Mouse (Mus musculus) intestine, embryonic 16.5 days (tissue): ENCODE data around the gene Mypn. TPM values are rescaled to one million over a fixed set of nuclear protein-coding genes. Genes with fewer than 3 reads are reported as not detected.
A peak's percentile ranks its signal among the peaks of the same experiment; 100 is the strongest.

Source experiments
- ATAC-seq: fragments of 200-750 bp; cut with Nextera tagmentation; 2 replicates; pipeline ENCODE4 v1.8.0; 2017; ENCODE audit warnings: moderate TSS enrichment, moderate library complexity
- H3K27ac ChIP-seq: fragments of 300-500 bp; sonication (generic); 2 replicates; pipeline ENCODE4 v1.5.1; 2014; ENCODE audit warnings: mild to moderate bottlenecking, low read length
- H3K27me3 ChIP-seq: fragments of 300-500 bp; sonication (generic); replicated peaks from 2 replicates; pipeline ENCODE4 v1.6.1; 2014; ENCODE audit warnings: low read length, control low read depth, mixed read lengths; ENCODE audit not compliant: control insufficient read depth, insufficient read depth
- H3K36me3 ChIP-seq: fragments of 300-500 bp; sonication (generic); 2 replicates; pipeline ENCODE4 v1.6.1; 2014; ENCODE audit warnings: low read length, control low read depth; ENCODE audit not compliant: control insufficient read depth, insufficient read depth
- H3K4me1 ChIP-seq: fragments of 300-500 bp; sonication (generic); 2 replicates; pipeline ENCODE4 v1.6.1; 2014; ENCODE audit warnings: low read length, control low read depth, mixed read lengths; ENCODE audit not compliant: control insufficient read depth, insufficient read depth
- H3K4me2 ChIP-seq: fragments of 300-500 bp; sonication (generic); 2 replicates; pipeline ENCODE4 v1.6.1; 2014; ENCODE audit warnings: low read depth, low read length, control low read depth
- H3K4me3 ChIP-seq: fragments of 300-500 bp; sonication (generic); 2 replicates; pipeline ENCODE4 v1.5.1; 2014; ENCODE audit warnings: mild to moderate bottlenecking, low read length
- H3K9ac ChIP-seq: fragments of 300-500 bp; sonication (generic); 2 replicates; pipeline ENCODE4 v1.6.1; 2014; ENCODE audit warnings: low read depth, low read length
- H3K9me3 ChIP-seq: fragments of 300-500 bp; sonication (generic); 2 replicates; pipeline ENCODE4 v1.6.1; 2016; ENCODE audit warnings: low read length, control low read depth; ENCODE audit not compliant: control insufficient read depth
- WGBS: fragments of 180-500 bp; shearing (Covaris S2); extraction: QIAGEN DNeasy Blood & Tissue Kit; methylation state at CpG from one replicate; pipeline ENCODE4 v1.1.7; 2014; 5-methylcytosine and 5-hydroxymethylcytosine counted together
- polyA plus RNA-seq: library from polyadenylated mRNA; unstranded; fragments of >200 nt; fragmentation: Nextera tagmentation; extraction: Ambion mirVana; gene quantifications from 2 replicates; pipeline ENCODE4 v1.2.1, GENCODE M21; 2015

Gene Mypn
- polyA plus RNA-seq: not detected in 2 replicates

GRCm38 (mm10) chr10:63203728-63204127, at the start of gene Mypn:
Mypn (minus strand) TSS chr10:63203952.
- H3K9me3 ChIP-seq: no peaks in the 10 kb centered on the region
- no peaks in the 10 kb centered on the region for H3K36me3 ChIP-seq
- WGBS: 86% methylated on average over 15 of the region's 15 CpGs
- no peak for ATAC-seq
- H3K27me3 ChIP-seq: no peaks in the 10 kb centered on the region
- no peak within 1 kb of the TSS for H3K4me3 ChIP-seq
- no peak within 1 kb of the TSS for H3K27ac ChIP-seq
- H3K4me2 ChIP-seq: no peak within 1 kb of the TSS
- H3K4me1 ChIP-seq: no peaks in the 10 kb centered on the region
- H3K9ac ChIP-seq: no peak within 1 kb of the TSS

DNA sequence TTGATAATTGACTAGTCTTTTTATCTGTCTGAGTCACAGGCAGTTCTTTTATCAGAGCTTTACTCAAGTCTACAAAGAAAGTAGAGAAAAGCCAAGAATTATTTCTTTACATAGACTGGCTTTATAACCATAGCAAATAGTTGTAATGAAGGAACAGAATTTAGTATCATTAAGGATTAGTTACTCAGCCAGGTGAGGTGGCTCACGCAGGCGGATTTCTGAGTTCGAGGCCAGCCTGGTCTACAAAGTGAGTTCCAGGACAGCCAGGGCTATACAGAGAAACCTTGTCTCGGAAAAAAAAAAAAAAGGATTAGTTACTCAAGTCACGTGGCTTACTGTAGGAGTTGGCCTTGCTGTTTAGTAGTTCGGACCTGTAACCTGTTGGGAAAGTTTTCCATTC, 44.7 kb upstream of the Mypn start:
- 87% methylated on average over 6 of the region's 6 CpGs for WGBS
- H3K27ac ChIP-seq: no peak overlapping the region
- ATAC-seq: no peak

GRCm38 (mm10) chr10:63247457-63247856, 43.7 kb upstream of the Mypn start:
- no peaks in the 10 kb centered on the region for H3K27me3 ChIP-seq
- no peaks in the 10 kb centered on the region for H3K9me3 ChIP-seq
- H3K9ac ChIP-seq: no peak overlapping the region
- H3K36me3 ChIP-seq: no peaks in the 10 kb centered on the region
- no peak overlapping the region for H3K27ac ChIP-seq
- 71% methylated on average over 7 of the region's 7 CpGs for WGBS
- no peak overlapping the region for H3K4me3 ChIP-seq
- no peak for ATAC-seq
- peaks cover 4% of the 10 kb centered on the region; the same call in 1 of the 2 replicates for H3K4me1 ChIP-seq
- H3K4me2 ChIP-seq: no peak overlapping the region

More for the DNA sequence above, 44.7 kb upstream of the Mypn start:
- peaks cover 6% of the 10 kb centered on the region; the same call in 1 of the 2 replicates for H3K36me3 ChIP-seq
- H3K9ac ChIP-seq: no peak overlapping the region
- no peak overlapping the region for H3K4me2 ChIP-seq
- H3K4me1 ChIP-seq: no peaks in the 10 kb centered on the region
- H3K4me3 ChIP-seq: no peak overlapping the region
- no peaks in the 10 kb centered on the region for H3K27me3 ChIP-seq
- H3K9me3 ChIP-seq: no peaks in the 10 kb centered on the region

GRCm38 (mm10) chr10:63245846-63246245, 42.1 kb upstream of the Mypn start:
- H3K4me1 ChIP-seq: peaks cover 4% of the 10 kb centered on the region; the same call in 1 of the 2 replicates
- no peak for ATAC-seq
- H3K27me3 ChIP-seq: no peaks in the 10 kb centered on the region
- no peak overlapping the region for H3K4me3 ChIP-seq
- no peak overlapping the region for H3K4me2 ChIP-seq
- no peak overlapping the region for H3K9ac ChIP-seq
- H3K36me3 ChIP-seq: no peaks in the 10 kb centered on the region
- H3K27ac ChIP-seq: no peak overlapping the region
- WGBS: 92% methylated on average over 3 of the region's 3 CpGs
- H3K9me3 ChIP-seq: no peaks in the 10 kb centered on the region

GRCm38 (mm10) chr10:63244746-63245145, 41.0 kb upstream of the Mypn start:
- peak overlapping the region; percentile 98 for H3K9ac ChIP-seq
- no peak for ATAC-seq

GRCm38 (mm10) chr10:63244055-63244671, 40.4 kb upstream of the Mypn start:
- Histone ChIP-seq H3K9ac (peak overlapping the region; percentile 98), H3K36me3 (no peaks in the 10 kb centered on the region), H3K4me1 (peaks cover 4% of the 10 kb centered on the region; the same call in 1 of the 2 replicates), H3K27me3 (no peaks in the 10 kb centered on the region), H3K4me2 (peak overlapping the region; percentile 43), H3K4me3 (peak overlapping the region; percentile 96), H3K27ac (peak overlapping the region; percentile 99), H3K9me3 (no peaks in the 10 kb centered on the region)
- WGBS: under 1% methylated on average over 41 of the region's 41 CpGs
- peak; percentile 86 for ATAC-seq

More at GRCm38 (mm10) chr10:63244746-63245145, 41.0 kb upstream of the Mypn start:
- Histone ChIP-seq H3K27me3 (no peaks in the 10 kb centered on the region), H3K4me2 (peak overlapping the region; percentile 43), H3K9me3 (no peaks in the 10 kb centered on the region), H3K36me3 (no peaks in the 10 kb centered on the region), H3K4me3 (peak overlapping the region; percentile 96), H3K27ac (no peak overlapping the region), H3K4me1 (peaks cover 4% of the 10 kb centered on the region; the same call in 1 of the 2 replicates)
- 12% methylated on average over 5 of the region's 5 CpGs for WGBS

DNA sequence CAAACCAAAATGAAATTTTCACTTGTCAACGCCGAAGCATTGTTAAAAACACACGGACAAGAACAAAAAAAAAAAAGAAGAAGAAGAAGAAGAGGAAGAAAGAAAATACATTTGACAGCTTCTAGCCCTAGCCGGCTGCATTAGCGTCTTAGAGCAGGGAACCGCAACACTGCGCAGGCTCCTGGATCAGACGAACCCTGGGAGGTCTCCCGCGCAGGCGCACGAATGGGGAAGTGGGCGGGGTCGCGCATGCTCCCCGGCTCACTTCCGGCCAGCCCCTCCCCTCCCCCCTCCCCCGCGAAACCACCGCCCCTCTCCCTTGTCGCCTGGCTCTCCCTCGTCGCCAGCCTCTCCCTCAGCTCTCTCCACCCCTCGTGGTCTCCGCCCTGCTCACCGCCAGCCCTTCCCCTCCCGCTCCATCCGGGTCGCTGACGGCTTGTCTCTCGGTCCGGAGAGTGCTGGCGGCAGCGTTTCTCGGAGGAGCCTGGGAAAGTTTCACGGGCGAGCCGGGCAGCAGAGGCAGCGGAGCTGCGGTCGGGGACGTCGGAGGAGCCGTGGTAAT, 39.8 kb upstream of the Mypn start, which contains the start of gene Herc4:
Herc4 (plus strand) TSS at position 318 of the 562 bp plus-strand sequence.
- no peaks in the 10 kb centered on the region for H3K36me3 ChIP-seq
- peak; percentile 100 for ATAC-seq
- WGBS: under 1% methylated on average over 43 of the region's 44 CpGs
- H3K4me1 ChIP-seq: peaks cover 4% of the 10 kb centered on the region; the same call in 1 of the 2 replicates
- peak within 1 kb of the TSS; percentile 99 for H3K27ac ChIP-seq
- peak within 1 kb of the TSS; percentile 98 for H3K9ac ChIP-seq
- peak within 1 kb of the TSS; percentile 52 for H3K4me2 ChIP-seq
- H3K9me3 ChIP-seq: no peaks in the 10 kb centered on the region
- H3K4me3 ChIP-seq: peak within 1 kb of the TSS; percentile 96
- no peaks in the 10 kb centered on the region for H3K27me3 ChIP-seq

DNA sequence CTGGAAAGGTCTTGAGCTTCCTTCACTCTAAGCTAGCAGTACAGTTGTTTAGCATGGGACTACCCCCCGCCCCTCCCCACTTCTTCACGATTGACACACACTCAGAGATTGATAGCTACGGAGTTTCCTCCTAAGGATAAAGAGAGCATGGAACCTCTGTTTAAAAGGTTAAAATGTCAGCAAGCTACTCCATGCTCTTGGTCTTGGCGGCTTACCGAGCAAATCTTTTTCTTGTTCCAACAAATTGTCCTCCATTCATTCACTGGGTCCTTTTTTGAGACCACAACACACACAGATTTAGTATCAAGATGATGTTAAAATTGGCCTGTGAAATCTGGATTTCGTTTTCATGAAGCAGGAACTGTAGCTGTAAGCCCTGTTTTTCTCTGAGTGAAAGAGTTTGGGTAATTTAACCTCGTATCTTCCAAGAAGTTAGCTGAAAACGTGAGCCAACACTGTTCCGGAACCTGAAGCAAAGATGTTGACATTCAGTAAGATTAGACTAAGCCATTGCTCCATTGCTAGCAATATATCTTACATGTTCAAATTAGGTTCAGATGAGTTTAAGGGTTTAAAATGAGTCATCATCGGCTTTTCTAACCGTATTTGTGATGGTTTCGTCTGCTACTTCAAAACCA, 39.2 kb upstream of the Mypn start:
- WGBS: 16% methylated on average over 12 of the region's 12 CpGs
- no peak overlapping the region for H3K27ac ChIP-seq
- no peaks in the 10 kb centered on the region for H3K27me3 ChIP-seq
- no peak for ATAC-seq
- peak overlapping the region; percentile 21; the same call in 1 of the 2 replicates for H3K9ac ChIP-seq
- no peaks in the 10 kb centered on the region for H3K36me3 ChIP-seq
- H3K9me3 ChIP-seq: no peaks in the 10 kb centered on the region
- peak overlapping the region; percentile 96 for H3K4me3 ChIP-seq
- H3K4me1 ChIP-seq: peaks cover 4% of the 10 kb centered on the region; the same call in 1 of the 2 replicates
- H3K4me2 ChIP-seq: peak overlapping the region; percentile 52

GRCm38 (mm10) chr10:63240868-63241271, 37.1 kb upstream of the Mypn start:
- 73% methylated on average over 2 of the region's 2 CpGs for WGBS
- Histone ChIP-seq H3K4me2 (no peak overlapping the region), H3K9ac (no peak overlapping the region), H3K27me3 (no peaks in the 10 kb centered on the region), H3K9me3 (no peaks in the 10 kb centered on the region), H3K4me3 (no peak overlapping the region), H3K36me3 (no peaks in the 10 kb centered on the region), H3K4me1 (peaks cover 4% of the 10 kb centered on the region; the same call in 1 of the 2 replicates), H3K27ac (no peak overlapping the region)
- no peak for ATAC-seq
